Mouse (Mus musculus) layer of hippocampus, adult 11-12 months (tissue): Measurements from ENCODE around the gene Magt1.
"Not testable (repeated sequence)": the region's sequence is repeated elsewhere in the genome, so short reads cannot be mapped to it uniquely, and the experiment has no call there.

Experiments used
- DNase-seq: peaks from one replicate; pipeline ENCODE4 v3.0.0; 2022; ENCODE audit warnings: low spot score

The Magt1 gene

GRCm38 (mm10) chrX:106011465-106012159 lies at the start of gene Magt1:
Magt1 (minus strand) TSS chrX:106011906.
- peak; percentile 80 for DNase-seq

- no peak for DNase-seq
Observed at GRCm38 (mm10) chrX:106048191-106048590, 36.5 kb upstream of the Magt1 start.

DNA sequence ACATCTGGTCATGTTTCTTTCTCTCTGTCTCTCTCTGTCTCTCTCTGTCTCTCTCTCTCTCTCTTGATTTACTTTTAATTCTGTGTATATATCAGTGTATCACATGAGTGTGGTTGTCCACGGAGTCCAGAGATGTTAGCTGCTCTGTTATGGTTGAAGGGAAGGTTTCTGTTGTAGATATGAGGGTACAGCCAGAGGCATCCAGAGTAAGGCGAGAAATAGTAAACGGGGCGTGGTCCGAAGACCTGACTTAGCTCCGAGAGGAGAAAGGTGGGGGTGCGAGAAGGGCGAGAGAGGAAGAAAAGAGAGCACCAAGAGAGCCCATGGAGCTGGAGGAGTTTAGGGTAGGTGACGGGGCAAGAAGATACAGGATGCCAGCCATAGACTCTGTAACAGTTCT lies 34.2 kb upstream of the Magt1 start:
- no peak for DNase-seq

- DNase-seq, result no peak
Observed at GRCm38 (mm10) chrX:106045455-106045854, 33.7 kb upstream of the Magt1 start.

DNA sequence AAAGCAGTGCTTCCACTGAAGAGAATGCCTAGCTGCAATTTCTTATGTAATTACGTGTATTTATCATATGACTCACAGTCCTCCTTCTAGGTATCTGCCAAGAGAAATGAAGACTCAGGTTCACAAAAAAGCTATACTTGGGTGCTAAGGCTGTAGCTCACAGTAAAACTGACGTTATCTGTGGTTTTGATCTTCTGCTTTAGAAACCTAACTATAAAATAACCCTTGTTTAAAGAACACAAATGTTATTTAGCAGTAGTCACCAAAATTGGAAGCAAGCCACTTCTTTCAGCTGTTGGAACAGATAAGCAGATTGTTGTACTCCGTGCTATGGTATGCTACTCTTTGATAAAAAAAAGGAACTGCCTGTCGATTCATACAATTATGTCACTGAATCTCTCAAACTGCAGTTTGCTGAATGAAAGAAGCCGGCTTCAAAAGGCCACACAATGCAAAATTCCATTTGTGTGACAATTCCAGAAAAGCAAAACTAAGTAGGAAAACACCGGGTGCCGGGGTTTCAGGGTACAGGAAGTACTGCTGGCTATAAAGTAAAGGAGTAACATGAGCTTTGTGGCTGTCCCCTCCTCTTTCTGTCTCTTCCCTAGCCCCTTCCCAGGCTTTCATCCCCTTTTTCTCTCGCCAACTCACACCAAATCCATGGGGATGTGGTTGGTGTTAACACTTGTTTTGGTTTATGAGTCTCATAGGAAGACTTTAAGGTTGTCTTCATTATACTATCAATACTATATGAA lies 32.3 kb upstream of the Magt1 start:
- DNase-seq, result peak; percentile 27

- DNase-seq, result no peak
Observed at GRCm38 (mm10) chrX:106037185-106037752, 25.6 kb upstream of the Magt1 start.

GRCm38 (mm10) chrX:106035727-106036126 lies 24.0 kb upstream of the Magt1 start:
- no peak for DNase-seq

DNA sequence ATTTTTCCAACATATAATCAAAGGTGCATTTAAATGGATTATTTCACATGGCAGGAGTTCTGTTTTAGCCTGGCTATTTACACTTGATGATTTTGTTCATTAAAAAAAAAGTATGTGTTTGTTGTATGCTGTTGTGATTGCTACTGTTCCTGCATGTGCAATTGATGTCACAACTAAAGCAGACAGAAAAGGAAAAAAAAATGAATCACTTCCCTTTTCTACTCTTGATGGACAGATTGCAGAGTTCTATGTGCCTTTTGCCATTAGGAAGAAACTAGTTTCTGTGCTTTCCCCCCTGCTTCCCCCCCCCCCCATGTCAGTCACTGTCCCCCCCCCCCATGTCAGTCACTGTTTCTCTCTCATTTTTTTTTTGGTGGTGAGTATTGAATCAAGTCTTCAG lies 19.4 kb upstream of the Magt1 start:
- DNase-seq, result no peak

DNA sequence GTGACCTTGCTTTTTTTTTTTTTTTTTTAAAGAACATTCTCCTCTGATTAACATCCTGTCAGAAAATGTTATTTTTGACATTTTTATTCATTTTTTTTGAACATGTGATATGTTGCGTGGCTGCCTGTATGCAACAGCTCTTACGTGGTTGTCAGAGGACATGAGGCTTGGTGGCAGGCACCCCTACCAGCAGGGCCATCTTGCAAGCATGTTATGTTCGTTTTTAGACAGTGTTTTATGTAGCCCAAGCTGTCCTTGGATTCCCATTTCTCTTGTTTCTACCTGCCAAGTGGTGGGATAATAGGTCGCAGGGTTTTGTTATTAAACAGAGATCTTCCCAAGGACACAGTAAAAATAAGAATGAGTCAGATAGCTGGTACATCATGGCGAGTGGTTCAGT lies 18.5 kb upstream of the Magt1 start:
- no peak for DNase-seq

- DNase-seq, result no peak
Observed at GRCm38 (mm10) chrX:106027343-106027674, 15.6 kb upstream of the Magt1 start.

GRCm38 (mm10) chrX:106026418-106027342 lies 15.0 kb upstream of the Magt1 start, which contains the start of gene Atp7a:
Atp7a (plus strand) TSS chrX:106027276.
- peak; percentile 90 for DNase-seq

GRCm38 (mm10) chrX:106017516-106017915 lies 5.8 kb upstream of the Magt1 start:
- DNase-seq, result no peak

DNA sequence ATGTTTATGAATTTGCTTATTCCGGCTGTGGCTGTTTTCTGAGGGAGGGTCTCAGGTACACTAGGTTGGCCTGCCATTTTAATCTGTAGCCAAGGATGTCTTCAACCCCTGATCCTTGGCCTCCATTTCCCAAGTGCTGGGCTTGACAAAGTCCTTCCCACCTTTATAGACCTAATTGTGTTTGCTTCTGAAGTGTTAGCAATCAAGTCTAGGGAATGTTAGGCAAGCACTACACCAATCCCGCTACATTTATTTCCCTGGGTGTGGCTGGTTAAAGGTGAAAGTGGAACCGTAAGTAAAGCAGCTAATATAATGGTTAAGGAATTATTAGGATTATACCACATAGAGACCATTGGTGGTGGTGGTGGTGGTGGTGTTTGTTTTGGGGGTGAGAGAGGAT lies 5.4 kb upstream of the Magt1 start:
- DNase-seq, result no peak

- peak; percentile 81 for DNase-seq
Observed at GRCm38 (mm10) chrX:106015571-106016322, 4.0 kb upstream of the Magt1 start, which contains the start of gene Cox7b. Cox7b (plus strand) TSS chrX:106015700.

DNA sequence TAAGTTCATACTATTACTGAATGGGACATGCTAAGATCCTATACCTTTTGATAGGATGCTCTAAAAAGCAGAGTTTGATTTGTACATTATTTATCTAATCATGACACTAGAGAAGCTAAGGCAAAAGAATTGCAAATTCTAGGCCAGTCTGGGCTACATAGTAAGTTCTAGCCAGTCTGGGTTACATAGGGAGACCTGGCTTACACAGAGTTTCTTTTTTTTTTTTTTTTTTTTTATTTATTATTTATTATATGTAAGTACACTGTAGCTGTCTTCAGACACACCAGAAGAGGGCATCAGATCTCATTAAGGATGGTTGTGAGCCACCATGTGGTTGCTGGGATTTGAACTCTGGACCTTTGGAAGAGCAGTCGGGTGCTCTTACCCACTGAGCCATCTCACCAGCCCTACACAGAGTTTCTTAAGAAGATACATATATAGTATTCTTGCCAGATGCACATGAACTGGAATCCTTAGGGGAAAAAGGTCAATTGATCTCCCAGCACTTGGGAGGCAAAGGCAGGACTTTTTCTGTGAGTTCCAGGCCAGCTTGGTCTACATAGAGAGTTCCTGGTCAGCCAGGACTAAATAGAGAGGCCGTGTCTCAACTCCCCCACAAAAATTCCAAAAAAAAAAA lies 3.2 kb upstream of the Magt1 start:
- DNase-seq, result not testable (repeated sequence)

DNA sequence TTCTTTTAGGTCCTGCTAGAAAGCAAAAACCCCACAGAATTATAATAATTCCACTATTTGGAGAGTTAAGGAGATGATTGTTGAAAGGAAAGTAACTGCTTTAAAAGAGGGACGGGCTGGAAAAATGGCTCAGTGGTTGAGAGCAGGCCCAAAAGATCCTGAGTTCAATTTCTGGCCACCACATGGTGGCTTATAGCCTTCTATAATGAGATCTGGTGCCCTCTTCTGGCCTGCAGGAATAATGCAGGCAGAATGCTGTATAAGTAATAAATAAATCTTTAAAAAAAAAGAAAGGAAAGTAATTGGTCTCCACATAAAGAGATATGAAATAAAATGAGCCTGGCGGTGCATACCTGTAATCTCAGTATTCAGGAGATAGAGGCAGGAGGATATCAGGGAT lies 1.5 kb upstream of the Magt1 start:
- DNase-seq, result peak; percentile 43

GRCm38 (mm10) chrX:106012559-106012958 lies 853 bp upstream of the Magt1 start:
- no peak for DNase-seq

GRCm38 (mm10) chrX:106010762-106011161 lies 944 bp downstream of the Magt1 start:
- DNase-seq, result no peak

GRCm38 (mm10) chrX:106001605-106002004 lies 10.1 kb downstream of the Magt1 start:
- DNase-seq, result no peak

DNA sequence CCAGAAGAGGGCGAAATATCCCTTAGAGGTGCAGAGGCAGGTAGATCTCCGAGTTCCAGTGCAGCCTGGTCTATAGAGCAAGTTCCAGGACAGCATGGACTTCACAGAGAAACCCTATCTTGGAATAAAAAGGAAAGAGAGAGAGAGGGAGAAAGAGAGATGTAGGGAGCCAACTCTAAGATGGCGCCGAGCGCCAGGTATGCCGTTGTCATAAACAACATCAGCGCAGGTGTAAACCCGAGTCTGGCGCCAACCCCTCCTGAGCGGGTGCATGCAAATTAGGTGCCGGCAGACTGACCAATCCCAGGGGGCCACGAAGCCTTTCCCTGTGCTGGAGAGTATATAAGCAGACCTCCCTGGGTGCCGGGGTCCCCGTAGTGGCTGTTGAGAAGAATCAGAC lies 54.6 kb downstream of the Magt1 start:
- not testable (repeated sequence) for DNase-seq

- DNase-seq, result no peak
Observed at GRCm38 (mm10) chrX:105953999-105954398, 57.7 kb downstream of the Magt1 start.
